Mouse (Mus musculus) adrenal gland, postnatal 25 days (tissue): ENCODE results near the gene Ttc41. TPM values are rescaled to one million over a fixed set of nuclear protein-coding genes. Genes with fewer than 3 reads are reported as not detected.

Source experiments
- DNase-seq: peaks from one replicate; pipeline ENCODE4 v3.0.0; 2021; ENCODE audit warnings: mixed read lengths
- total RNA-seq: library from RNA; stranded (reverse); gene quantifications from 2 replicates; pipeline ENCODE4 v1.2.3, GENCODE M21; 2021

The Ttc41 gene
- total RNA-seq, 1 experiment from 2014 or later, result 3.3 TPM

- DNase-seq, result no peak
Observed at GRCm38 (mm10) chr10:86784126-86784675, 78.6 kb downstream of the Ttc41 start.

- no peak for DNase-seq
Observed at GRCm38 (mm10) chr10:86785396-86785795, 79.8 kb downstream of the Ttc41 start.

- no peak for DNase-seq
Observed at GRCm38 (mm10) chr10:86786083-86786482, 80.5 kb downstream of the Ttc41 start.

DNA sequence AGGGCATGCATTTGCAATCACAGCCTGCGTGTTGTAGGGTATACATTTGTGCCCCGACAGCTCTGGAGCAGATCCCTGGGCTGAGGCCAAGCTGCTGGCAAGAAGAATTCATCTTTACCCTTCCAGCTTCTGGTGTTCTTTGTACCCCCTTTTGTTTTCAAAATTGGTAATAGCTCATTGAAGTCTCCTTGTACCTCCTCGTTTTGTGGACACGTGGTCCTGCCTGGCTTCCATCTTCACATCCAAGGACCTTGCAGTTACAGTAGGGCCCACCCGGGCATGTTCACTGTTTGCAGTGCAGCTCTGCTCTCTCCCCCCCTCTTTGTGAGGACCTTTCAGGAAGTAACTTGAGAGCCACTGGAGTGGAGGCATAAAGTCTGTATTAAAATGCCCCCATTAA, 82.6 kb downstream of the Ttc41 start:
- DNase-seq, result no peak

GRCm38 (mm10) chr10:86789146-86789672, 83.6 kb downstream of the Ttc41 start:
- DNase-seq, result no peak

DNA sequence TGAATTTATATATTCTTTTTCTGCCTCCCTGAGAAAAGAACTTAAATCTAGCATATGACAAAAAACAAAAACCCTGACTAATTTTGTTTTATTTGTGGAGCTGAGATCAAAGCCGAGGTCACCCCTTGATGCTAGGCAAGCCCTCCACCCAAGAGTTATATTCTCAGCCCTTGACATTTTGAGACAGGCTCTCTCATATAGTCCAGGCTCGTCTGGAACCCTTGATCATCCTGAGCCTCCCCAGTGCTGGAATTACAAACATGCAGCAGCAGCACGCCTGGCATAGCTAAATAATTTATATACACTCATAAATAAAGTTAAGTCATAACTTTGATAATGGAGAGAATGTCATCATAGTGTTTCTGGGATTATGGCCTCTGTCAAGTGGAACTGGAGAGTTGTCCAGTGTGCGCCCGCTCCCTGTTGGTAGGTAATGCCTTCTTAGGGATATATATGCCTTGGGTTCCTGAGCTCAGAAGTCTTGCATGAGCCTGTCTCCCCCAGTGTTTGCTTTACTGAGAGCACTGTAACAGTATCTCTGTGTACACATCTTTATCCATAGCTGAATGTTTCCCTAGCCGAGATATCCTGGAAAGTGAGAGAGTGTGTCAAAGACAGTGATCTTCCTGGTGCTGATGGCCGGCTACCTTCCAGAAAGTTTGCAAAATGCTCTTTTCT, 86.0 kb downstream of the Ttc41 start:
- DNase-seq, result no peak

DNA sequence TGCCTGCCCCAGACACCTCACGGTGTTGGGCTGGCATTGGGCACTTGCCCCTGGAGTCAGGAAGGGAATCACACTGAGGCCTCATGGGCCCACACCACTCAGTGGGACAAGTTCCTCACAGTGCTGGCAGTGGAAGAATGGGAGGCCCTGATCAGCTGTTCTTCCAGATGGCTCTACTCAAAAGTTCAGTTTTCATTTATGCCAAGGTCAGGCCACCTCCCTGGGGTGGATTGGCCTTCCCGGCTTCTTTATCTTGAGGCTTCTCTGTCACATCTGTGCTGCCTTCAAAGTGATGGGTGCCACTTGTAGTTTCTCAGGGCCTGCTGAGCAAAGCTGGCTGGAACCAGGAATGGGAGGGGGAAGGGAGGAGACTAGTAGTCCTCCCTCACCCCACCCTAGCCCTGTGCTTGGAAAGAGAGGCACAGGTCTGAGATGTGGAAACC, 87.9 kb downstream of the Ttc41 start:
- DNase-seq, result no peak

- no peak for DNase-seq
Observed at GRCm38 (mm10) chr10:86794196-86794595, 88.6 kb downstream of the Ttc41 start.

- DNase-seq, result no peak
Observed at GRCm38 (mm10) chr10:86794794-86795535, 89.4 kb downstream of the Ttc41 start.

DNA sequence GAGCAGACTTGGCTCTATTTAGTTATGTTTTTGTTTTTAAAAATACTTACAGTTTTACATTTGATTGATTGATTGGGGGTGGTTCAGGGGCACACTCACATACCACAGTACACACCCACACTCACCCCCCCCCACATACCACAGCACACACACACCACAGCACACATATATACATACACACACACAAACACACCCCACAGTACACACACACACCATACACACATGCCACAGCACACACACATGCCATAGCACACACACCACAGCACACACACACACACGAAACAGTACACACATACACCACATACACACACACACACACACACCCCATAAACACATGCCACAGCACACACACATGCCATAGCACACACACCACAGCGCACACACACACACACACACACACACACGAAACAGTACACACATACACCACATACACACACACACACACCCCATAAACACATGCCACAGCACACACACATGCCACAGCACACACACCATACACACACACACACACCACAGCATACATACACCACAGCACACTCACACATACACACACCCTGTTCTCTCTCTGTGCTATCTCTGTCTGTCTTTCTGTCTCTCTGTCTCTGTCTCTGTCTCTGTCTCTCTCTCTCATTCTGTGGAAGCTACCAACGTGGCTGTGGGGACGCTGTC, 90.6 kb downstream of the Ttc41 start:
- DNase-seq, result no peak

- DNase-seq, result no peak
Observed at GRCm38 (mm10) chr10:86807362-86807761, 101.8 kb downstream of the Ttc41 start.

- no peak for DNase-seq
Observed at GRCm38 (mm10) chr10:86808013-86808758, 102.6 kb downstream of the Ttc41 start.

DNA sequence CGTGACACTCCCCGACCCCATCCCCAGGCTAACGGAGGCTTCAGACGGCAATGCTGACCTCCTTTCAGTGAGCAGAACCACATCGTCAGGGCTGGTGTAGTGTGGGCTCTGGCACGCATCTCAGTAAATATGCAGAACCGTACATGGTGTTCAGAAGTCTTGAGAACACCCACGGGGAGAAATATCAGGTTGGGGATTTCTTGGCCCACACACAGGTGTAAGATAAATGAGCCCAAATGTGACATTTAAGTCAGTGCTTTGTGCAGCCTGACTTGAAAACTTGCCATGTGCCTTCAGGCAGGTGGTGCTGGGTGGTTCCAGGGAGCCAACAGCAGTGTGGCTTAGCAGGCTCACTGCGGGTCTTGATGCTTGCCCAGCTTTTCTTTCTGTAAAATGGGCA, 104.4 kb downstream of the Ttc41 start:
- DNase-seq, result no peak

DNA sequence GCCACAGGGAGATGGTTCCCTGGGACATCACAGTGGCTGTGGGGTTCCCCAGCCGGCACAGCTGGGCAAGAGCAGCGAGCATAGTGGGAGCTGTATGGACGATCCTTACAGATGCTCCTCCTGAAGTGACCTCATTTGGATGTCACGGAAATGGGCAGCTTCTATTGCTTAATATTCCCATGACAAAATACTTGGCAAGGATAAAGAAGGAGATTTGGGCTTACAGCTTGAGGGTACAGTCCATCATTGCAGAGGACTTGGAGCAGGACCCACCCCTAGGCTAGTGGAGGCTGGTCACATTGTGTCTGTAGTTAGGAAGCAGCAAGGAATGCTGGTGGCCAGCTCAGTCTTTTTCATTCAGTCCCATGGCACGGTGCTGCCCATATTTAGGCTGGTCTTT, 105.0 kb downstream of the Ttc41 start:
- no peak for DNase-seq

DNA sequence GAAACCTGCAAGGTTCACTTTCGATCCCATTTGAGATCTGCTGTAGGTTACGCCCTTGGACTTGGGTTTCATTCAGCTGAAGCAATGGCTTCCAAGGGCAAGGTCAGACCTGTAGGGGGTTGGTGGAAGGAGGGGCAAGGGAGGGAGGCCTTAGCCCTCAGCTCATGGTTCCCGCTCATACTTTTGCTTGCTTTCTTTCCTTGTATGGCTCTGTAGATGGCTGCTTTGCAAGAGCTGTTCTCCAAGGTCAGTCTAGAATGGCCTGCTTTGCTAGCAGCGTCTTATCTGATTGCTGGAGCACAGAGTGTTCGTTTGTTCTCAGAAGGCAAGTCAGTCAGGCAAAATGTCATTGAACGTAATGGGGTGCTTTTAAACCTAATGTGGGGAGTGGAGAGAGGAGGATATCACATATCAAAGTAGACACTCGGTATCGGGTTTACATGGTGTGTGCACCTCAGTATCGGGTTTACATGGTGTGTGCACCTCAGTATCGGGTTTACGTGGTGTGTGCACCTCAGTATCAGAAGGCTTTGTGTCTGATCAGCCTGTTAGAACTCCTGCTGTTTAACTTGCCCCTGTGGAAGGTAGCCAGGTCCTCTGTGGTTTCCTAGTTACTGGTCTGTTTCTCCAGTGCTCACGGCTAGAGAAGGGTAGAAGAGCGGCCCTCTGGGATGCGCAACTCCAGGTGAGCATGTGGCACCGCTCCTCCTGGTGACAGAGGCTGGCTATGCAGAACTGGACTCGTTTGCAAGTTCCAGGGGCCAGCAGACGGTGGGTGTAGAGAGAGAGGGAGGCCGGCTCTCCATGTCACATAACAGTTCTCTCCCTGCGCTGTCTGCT, 108.9 kb downstream of the Ttc41 start:
- no peak for DNase-seq

GRCm38 (mm10) chr10:86815133-86815532, 109.5 kb downstream of the Ttc41 start:
- no peak for DNase-seq

- no peak for DNase-seq
Observed at GRCm38 (mm10) chr10:86819649-86820165, 114.1 kb downstream of the Ttc41 start.

- no peak for DNase-seq
Observed at GRCm38 (mm10) chr10:86821014-86821413, 115.4 kb downstream of the Ttc41 start.

DNA sequence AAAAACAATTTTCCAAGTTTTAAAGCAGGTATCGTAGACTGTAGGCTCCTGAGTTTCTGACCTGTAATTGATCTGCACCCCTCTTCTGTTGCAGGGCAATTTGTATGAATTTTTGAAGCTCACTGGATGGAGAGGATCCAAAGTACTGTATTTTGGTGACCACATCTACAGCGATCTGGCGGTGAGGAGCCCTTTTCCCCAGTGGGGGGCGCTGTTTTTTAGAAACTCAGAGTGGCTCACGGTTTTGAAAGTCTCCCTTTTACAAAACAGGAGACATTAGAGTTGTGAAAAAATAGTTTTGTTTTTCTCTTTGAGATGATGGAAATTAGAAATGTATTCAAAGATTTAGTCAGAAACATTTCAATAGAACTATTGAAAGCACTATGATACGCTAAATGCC, 118.5 kb downstream of the Ttc41 start:
- no peak for DNase-seq

- DNase-seq, result no peak
Observed at GRCm38 (mm10) chr10:86824871-86825270, 119.3 kb downstream of the Ttc41 start.
